9 mouse cellular contexts compared by ENCODE assay signal in genomic region chr15:98976763-98977758, GRCm38 (mm10). TPM values are rescaled to one million over a fixed set of nuclear protein-coding genes. Genes with fewer than 3 reads are reported as not detected.
DNase-seq lines count a peak whose midpoint lies in the region; ATAC-seq lines count a peak whose summit lies in the region.
"Had no signal": no experiment of that assay in that cellular context is flagged by ENCODE, and none has a peak within 500 bp of the region (broad histone marks: within the 10 kb centered on the region; RNA-seq: fewer than 3 reads in every experiment).

No protein-coding gene starts in this region.

- no peaks in the 10 kb centered on the region for H3K36me3 ChIP-seq in heart, embryonic 12.5 days
- no peaks in the 10 kb centered on the region for H3K36me3 ChIP-seq in heart, embryonic 14.5 days (ENCODE audit: control insufficient read depth, insufficient read depth, low read length)
- H3K36me3 ChIP-seq in midbrain, embryonic 11.5 days (ENCODE audit: control insufficient read depth, insufficient read depth, low read length) = no peaks in the 10 kb centered on the region

- no peak overlapping the region for H3K4me3 ChIP-seq in heart, embryonic 12.5 days
- H3K4me3 ChIP-seq in heart, embryonic 14.5 days (ENCODE audit: control insufficient read depth in 1 of 2, insufficient read depth in 1 of 2, low read depth in 1 of 2, low read length in 2 of 2) = no peak overlapping the region
- no peak overlapping the region for H3K4me3 ChIP-seq in midbrain, embryonic 11.5 days (ENCODE audit: low read depth, low read length)

- 0 out of 2 replicates have a peak overlapping the region, but pooled peaks have one; percentile 0 for H3K4me2 ChIP-seq in heart, embryonic 12.5 days
- H3K4me2 ChIP-seq in heart, embryonic 14.5 days (ENCODE audit: low read length) = peak overlapping the region; percentile 32; the same call in 1 of the 2 replicates
- H3K4me2 ChIP-seq in midbrain, embryonic 11.5 days = no peak overlapping the region

- peak overlapping the region; percentile 45 for H3K27ac ChIP-seq in heart, embryonic 12.5 days (ENCODE audit: poor library complexity, severe bottlenecking)
- peak overlapping the region; percentile 78 to 85 for H3K27ac ChIP-seq in heart, embryonic 14.5 days (replicated peaks in 1 of 2; ENCODE audit: control insufficient read depth in 1 of 2, insufficient read depth in 1 of 2, low read depth in 2 of 2, low read length in 2 of 2)
- peak overlapping the region; percentile 50 for H3K27ac ChIP-seq in midbrain, embryonic 11.5 days (ENCODE audit: low read depth, low read length)

- no peaks in the 10 kb centered on the region for H3K9me3 ChIP-seq in heart, embryonic 12.5 days (replicated peaks)
- H3K9me3 ChIP-seq in heart, embryonic 14.5 days (ENCODE audit: control insufficient read depth, low read length) = no peaks in the 10 kb centered on the region
- H3K9me3 ChIP-seq in midbrain, embryonic 11.5 days (ENCODE audit: control insufficient read depth, low read length) = no peaks in the 10 kb centered on the region

- no peak overlapping the region for H3K9ac ChIP-seq in heart, embryonic 12.5 days
- H3K9ac ChIP-seq in heart, embryonic 14.5 days (ENCODE audit: low read length) = peak overlapping the region; percentile 18
- H3K9ac ChIP-seq in midbrain, embryonic 11.5 days (ENCODE audit: low read length) = peak overlapping the region; percentile 30

- peaks cover 23% of the 10 kb centered on the region for H3K4me1 ChIP-seq in heart, embryonic 12.5 days (replicated peaks)
- H3K4me1 ChIP-seq in heart, embryonic 14.5 days (ENCODE audit: control insufficient read depth in 2 of 2, insufficient read depth in 2 of 2, low read length in 2 of 2) = peaks cover 17 to 25% of the 10 kb centered on the region in 2 experiments
- H3K4me1 ChIP-seq in midbrain, embryonic 11.5 days (ENCODE audit: control insufficient read depth, insufficient read depth, low read length) = peaks cover 35% of the 10 kb centered on the region

- no peaks in the 10 kb centered on the region for H3K27me3 ChIP-seq in heart, embryonic 12.5 days (replicated peaks)
- H3K27me3 ChIP-seq in heart, embryonic 14.5 days (ENCODE audit: control insufficient read depth, insufficient read depth, low read length) = no peaks in the 10 kb centered on the region
- no peaks in the 10 kb centered on the region for H3K27me3 ChIP-seq in midbrain, embryonic 11.5 days (ENCODE audit: control insufficient read depth, insufficient read depth, low read length)

- no peak for ATAC-seq in heart, embryonic 12.5 days (ENCODE audit: insufficient number of reproducible peaks, low FRiP score)
- ATAC-seq in heart, embryonic 14.5 days (ENCODE audit: insufficient number of reproducible peaks, insufficient read depth, low FRiP score, low read depth) = no peak
- ATAC-seq in midbrain, embryonic 11.5 days (ENCODE audit: low FRiP score) = no peak
- ATAC-seq in CD4-positive, CD25-positive, alpha-beta regulatory T cell, adult 4 months = no peak

- 65% methylated on average over 21 of the region's 21 CpGs for WGBS in heart, embryonic 12.5 days
- 55% methylated on average over 21 of the region's 21 CpGs for WGBS in heart, embryonic 14.5 days
- WGBS in midbrain, embryonic 11.5 days = 79% methylated on average over 21 of the region's 21 CpGs

- no peak for DNase-seq in heart, postnatal 4 days
- DNase-seq in Muller cell, postnatal 12 days (ENCODE audit: inconsistent ontology term) = peak; percentile 72
- no peak for DNase-seq in midbrain, embryonic 11.5 days (ENCODE audit: low spot score, missing footprints)
- DNase-seq in right cerebral cortex, adult 2 months (ENCODE audit: low spot score in 2 of 2) = no peak
- DNase-seq in adrenal gland, adult (ENCODE audit: inconsistent age in 2 of 2, low spot score in 1 of 2) = no peak

RNA-seq across cellular contexts. Expression of gene Tuba1a, which starts 23.6 kb away (rescaled TPM):
- polyA plus RNA-seq in heart, embryonic 12.5 days (2016; fragmentation: Nextera tagmentation; extraction: Ambion mirVana) = 1,110 and 1,118 TPM in 2 replicates
- 100 to 1,000 TPM; 435 TPM for total RNA-seq in heart, postnatal 4 days (2021)
- polyA plus RNA-seq in heart, embryonic 14.5 days (2014; fragmentation: Nextera tagmentation; extraction: Ambion mirVana) = 790 and 917 TPM in 2 replicates
- 7,669 and 8,043 TPM in 2 replicates for polyA plus RNA-seq in midbrain, embryonic 11.5 days (2014; fragmentation: Nextera tagmentation; extraction: Ambion mirVana)
- 100 to 1,000 TPM; 212 to 259 TPM for polyA plus RNA-seq in CD4-positive, CD25-positive, alpha-beta regulatory T cell, adult 4 months (2017; shearing (Covaris generic))

RNA-seq across cellular contexts. Expression of gene Gm49450, which starts 23.7 kb away (rescaled TPM):
- not detected in 2 replicates for polyA plus RNA-seq in heart, embryonic 12.5 days (2016; fragmentation: Nextera tagmentation; extraction: Ambion mirVana)
- total RNA-seq in heart, postnatal 4 days (2021) = not detected
- polyA plus RNA-seq in heart, embryonic 14.5 days (2014; fragmentation: Nextera tagmentation; extraction: Ambion mirVana) = not detected in 2 replicates
- polyA plus RNA-seq in midbrain, embryonic 11.5 days (2014; fragmentation: Nextera tagmentation; extraction: Ambion mirVana) = not detected in 2 replicates
- polyA plus RNA-seq in CD4-positive, CD25-positive, alpha-beta regulatory T cell, adult 4 months (2017; shearing (Covaris generic)) = not detected
- total RNA-seq: liver, adult 2 months had no signal

RNA-seq across cellular contexts. Expression of gene Tuba1b, which starts 42.7 kb away (rescaled TPM):
- 1,481 and 1,517 TPM in 2 replicates for polyA plus RNA-seq in heart, embryonic 12.5 days (2016; fragmentation: Nextera tagmentation; extraction: Ambion mirVana)
- 100 to 1,000 TPM; 873 to 889 TPM for total RNA-seq in heart, postnatal 4 days (2021)
- 1,494 and 1,560 TPM in 2 replicates for polyA plus RNA-seq in heart, embryonic 14.5 days (2014; fragmentation: Nextera tagmentation; extraction: Ambion mirVana)
- 2,214 and 2,255 TPM in 2 replicates for polyA plus RNA-seq in midbrain, embryonic 11.5 days (2014; fragmentation: Nextera tagmentation; extraction: Ambion mirVana)
- 100 to 1,000 TPM; 419 to 534 TPM for polyA plus RNA-seq in CD4-positive, CD25-positive, alpha-beta regulatory T cell, adult 4 months (2017; shearing (Covaris generic))

RNA-seq across cellular contexts. Expression of gene Tuba1c, which starts 52.6 kb away (rescaled TPM):
- polyA plus RNA-seq in heart, embryonic 12.5 days (2016; fragmentation: Nextera tagmentation; extraction: Ambion mirVana) = 135 and 139 TPM in 2 replicates
- total RNA-seq in heart, postnatal 4 days (2021) = 100 to 1,000 TPM; 200 to 203 TPM
- 143 and 146 TPM in 2 replicates for polyA plus RNA-seq in heart, embryonic 14.5 days (2014; fragmentation: Nextera tagmentation; extraction: Ambion mirVana)
- 102 and 106 TPM in 2 replicates for polyA plus RNA-seq in midbrain, embryonic 11.5 days (2014; fragmentation: Nextera tagmentation; extraction: Ambion mirVana)
- polyA plus RNA-seq in CD4-positive, CD25-positive, alpha-beta regulatory T cell, adult 4 months (2017; shearing (Covaris generic)) = 100 to 1,000 TPM in 1 of 2 experiments, 10 to 100 TPM in 1; 74.6 to 131 TPM

RNA-seq across cellular contexts. Expression of gene Lmbr1l, which starts 59.0 kb away (rescaled TPM):
- 16.9 and 17.2 TPM in 2 replicates for polyA plus RNA-seq in heart, embryonic 12.5 days (2016; fragmentation: Nextera tagmentation; extraction: Ambion mirVana)
- total RNA-seq in heart, postnatal 4 days (2021) = 10 to 100 TPM; 14.1 to 15.9 TPM
- 3.5 and 5.7 TPM in 2 replicates for polyA plus RNA-seq in heart, embryonic 14.5 days (2014; fragmentation: Nextera tagmentation; extraction: Ambion mirVana)
- 7.5 and 9.8 TPM in 2 replicates for polyA plus RNA-seq in midbrain, embryonic 11.5 days (2014; fragmentation: Nextera tagmentation; extraction: Ambion mirVana)
- 10 to 100 TPM; 23.3 to 61.6 TPM for polyA plus RNA-seq in CD4-positive, CD25-positive, alpha-beta regulatory T cell, adult 4 months (2017; shearing (Covaris generic))
